In the genomic region with DNA sequence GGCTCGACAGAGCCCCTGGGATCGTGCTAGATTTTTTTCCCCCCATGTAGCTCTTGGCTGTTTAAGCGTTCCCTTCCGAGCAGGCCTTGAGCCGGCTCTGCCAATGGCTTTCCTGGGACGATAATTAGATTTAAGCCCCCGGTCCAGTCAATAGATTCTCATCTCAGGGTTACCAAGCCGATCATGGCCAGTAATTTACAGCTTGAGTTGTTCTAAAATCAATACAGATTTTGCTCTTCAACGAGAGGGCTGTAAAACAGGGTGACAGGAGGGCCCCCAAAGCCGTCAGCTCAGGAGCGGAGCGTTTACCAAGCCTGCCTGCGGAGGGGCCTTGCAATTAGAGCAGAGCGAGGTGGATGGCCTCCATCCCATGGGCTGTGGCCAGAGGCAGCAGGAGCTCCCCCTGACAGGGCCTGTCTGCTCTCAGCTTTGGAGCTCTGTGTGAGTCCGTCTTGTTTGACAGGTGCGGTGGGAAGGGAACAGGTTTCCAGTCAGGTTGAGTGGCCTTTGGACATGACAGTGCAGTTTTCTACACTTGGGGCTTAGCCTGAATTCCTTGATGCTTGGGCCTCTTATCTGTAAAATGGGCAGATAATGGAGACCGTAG, we compare ENCODE assay signal across 40 mouse cellular contexts. TPM values are rescaled to one million over a fixed set of nuclear protein-coding genes. Genes with fewer than 3 reads are reported as not detected.
A peak's percentile ranks its signal among the peaks of the same experiment; 100 is the strongest.
DNase-seq lines count a peak whose midpoint lies in the region; ATAC-seq and TF ChIP-seq lines count a peak whose summit lies in the region.
"Had no signal": no experiment of that assay in that cellular context is flagged by ENCODE, and none has a peak within 500 bp of the region (broad histone marks: within the 10 kb centered on the region; RNA-seq: fewer than 3 reads in every experiment).

No protein-coding gene starts in this region.

- no peaks in the 10 kb centered on the region for H3K9me3 ChIP-seq in midbrain, embryonic 11.5 days (ENCODE audit: control insufficient read depth, low read length)
- no peaks in the 10 kb centered on the region for H3K9me3 ChIP-seq in midbrain, embryonic 14.5 days (ENCODE audit: control insufficient read depth, low read length)
- H3K9me3 ChIP-seq: forebrain, embryonic 13.5 days; hindbrain, embryonic 12.5 days; intestine, embryonic 15.5 days; limb, embryonic 10.5 days; limb, embryonic 15.5 days; liver, embryonic 13.5 days; midbrain, embryonic 15.5 days; neural tube, embryonic 12.5 days had no signal

- no peak overlapping the region for H3K9ac ChIP-seq in midbrain, embryonic 11.5 days (ENCODE audit: low read length)
- H3K9ac ChIP-seq in midbrain, embryonic 14.5 days (replicated peaks; ENCODE audit: low read length) = no peak overlapping the region
- H3K9ac ChIP-seq: forebrain, embryonic 13.5 days; hindbrain, embryonic 12.5 days; intestine, embryonic 15.5 days; limb, embryonic 15.5 days; liver, embryonic 13.5 days; midbrain, embryonic 15.5 days; neural tube, embryonic 12.5 days had no signal

- intact Hi-C loops in gastrocnemius, adult 2 months (cut with DNase I) = loop anchor here (5.0 kb wide), 1 partner anchor 448 kb away; no protein-coding TSS in a partner anchor

- TF ChIP-seq CTCF in gastrocnemius, adult 2 months (IDR thresholded peaks at IDR 0.05) = no peak

- H3K4me2 ChIP-seq in midbrain, embryonic 11.5 days = no peak overlapping the region
- no peak overlapping the region for H3K4me2 ChIP-seq in midbrain, embryonic 14.5 days (ENCODE audit: low read length)
- H3K4me2 ChIP-seq: forebrain, embryonic 13.5 days; heart, embryonic 11.5 days; hindbrain, embryonic 12.5 days; intestine, embryonic 15.5 days; limb, embryonic 15.5 days; liver, embryonic 13.5 days; midbrain, embryonic 15.5 days; neural tube, embryonic 12.5 days had no signal

- H3K4me3 ChIP-seq in midbrain, embryonic 11.5 days (ENCODE audit: low read depth, low read length) = no peak overlapping the region
- no peak overlapping the region for H3K4me3 ChIP-seq in midbrain, embryonic 14.5 days (replicated peaks; ENCODE audit: low read depth, low read length)
- no peak overlapping the region for H3K4me3 ChIP-seq in gastrocnemius, adult 2 months
- H3K4me3 ChIP-seq: forebrain, embryonic 13.5 days; hindbrain, embryonic 12.5 days; intestine, embryonic 15.5 days; limb, embryonic 10.5 days; limb, embryonic 15.5 days; liver, embryonic 13.5 days; midbrain, embryonic 15.5 days; neural tube, embryonic 12.5 days had no signal

- H3K27me3 ChIP-seq in midbrain, embryonic 11.5 days (ENCODE audit: control insufficient read depth, insufficient read depth, low read length) = no peaks in the 10 kb centered on the region
- H3K27me3 ChIP-seq in midbrain, embryonic 14.5 days (ENCODE audit: control insufficient read depth, insufficient read depth, low read length) = no peaks in the 10 kb centered on the region
- H3K27me3 ChIP-seq: hindbrain, embryonic 12.5 days; intestine, embryonic 15.5 days had no signal

- H3K36me3 ChIP-seq in midbrain, embryonic 11.5 days (ENCODE audit: control insufficient read depth, insufficient read depth, low read length) = no peaks in the 10 kb centered on the region
- H3K36me3 ChIP-seq in midbrain, embryonic 14.5 days (ENCODE audit: control insufficient read depth, insufficient read depth, low read length) = no peaks in the 10 kb centered on the region
- H3K36me3 ChIP-seq: G1E; hindbrain, embryonic 12.5 days; intestine, embryonic 15.5 days; limb, embryonic 10.5 days; limb, embryonic 15.5 days; liver, embryonic 13.5 days; midbrain, embryonic 15.5 days; neural tube, embryonic 12.5 days had no signal

- WGBS in midbrain, embryonic 11.5 days = 79% methylated on average over 17 of the region's 17 CpGs
- WGBS in midbrain, embryonic 14.5 days = 77% methylated on average over 17 of the region's 17 CpGs

- ATAC-seq in midbrain, embryonic 11.5 days (ENCODE audit: low FRiP score) = no peak
- no peak for ATAC-seq in midbrain, embryonic 14.5 days (ENCODE audit: low FRiP score, low TSS enrichment)
- ATAC-seq: forebrain, embryonic 13.5 days; hindbrain, postnatal 0 days; intestine, embryonic 15.5 days; lung, postnatal 0 days; midbrain, embryonic 15.5 days; Patski had no signal

- no peaks in the 10 kb centered on the region for H3K4me1 ChIP-seq in midbrain, embryonic 11.5 days (ENCODE audit: control insufficient read depth, insufficient read depth, low read length)
- peaks cover 11% of the 10 kb centered on the region for H3K4me1 ChIP-seq in midbrain, embryonic 14.5 days (ENCODE audit: control insufficient read depth, insufficient read depth, low read length)
- H3K4me1 ChIP-seq: liver, embryonic 13.5 days had no signal

- H3K27ac ChIP-seq in midbrain, embryonic 11.5 days (ENCODE audit: low read depth, low read length) = no peak overlapping the region
- H3K27ac ChIP-seq in midbrain, embryonic 14.5 days (replicated peaks; ENCODE audit: low read depth, low read length) = no peak overlapping the region
- H3K27ac ChIP-seq in gastrocnemius, adult 2 months = no peak overlapping the region
- H3K27ac ChIP-seq: forebrain, embryonic 13.5 days; hindbrain, embryonic 12.5 days; hindbrain, postnatal 0 days; intestine, embryonic 15.5 days; limb, embryonic 10.5 days; limb, embryonic 15.5 days; liver, embryonic 13.5 days; midbrain, embryonic 15.5 days; neural tube, embryonic 12.5 days had no signal

- peak; percentile 60 for DNase-seq in cerebellum, adult 11-12 months
- DNase-seq in cerebellum, adult 8-10 months = no peak
- DNase-seq in midbrain, embryonic 11.5 days (ENCODE audit: low spot score, missing footprints) = peak; percentile 81
- no peak for DNase-seq in midbrain, embryonic 14.5 days
- DNase-seq in cerebellum, postnatal 36 days = peak; percentile 39 to 40
- DNase-seq in gastrocnemius, adult 2 months = no peak
- DNase-seq in MN1 (ENCODE audit: low spot score) = no peak
- DNase-seq: adrenal gland, postnatal 14 days; gastrocnemius, postnatal 14 days; heart, adult 11 months; heart, postnatal 36 days; kidney, postnatal 14 days; layer of hippocampus, adult 9-11 months; liver, embryonic 13.5 days; lung, adult 18-20 months; lung, postnatal 4 days; right cerebral cortex, postnatal 14 days; thymus, postnatal 14 days had no signal

RNA-seq across cellular contexts. Expression of a gene that starts 12.3 kb away (rescaled TPM):
- polyA plus RNA-seq in midbrain, embryonic 11.5 days (2014; fragmentation: Nextera tagmentation; extraction: Ambion mirVana) = not detected in 2 replicates
- not detected in 2 replicates for polyA plus RNA-seq in midbrain, embryonic 14.5 days (2014; fragmentation: Nextera tagmentation; extraction: Ambion mirVana)
- total RNA-seq in gastrocnemius, adult 2 months (2021) = not detected
- total RNA-seq: adrenal gland, postnatal 14 days; CH12.LX; G1E; gastrocnemius, postnatal 14 days; heart, postnatal 36 days; hindbrain, postnatal 0 days; left cerebral cortex, postnatal 10 days; megakaryocyte-erythroid progenitor cell, adult 5-6 weeks had no signal
- polyA plus RNA-seq: C2C12; embryonic facial prominence, embryonic 11.5 days; forebrain, embryonic 13.5 days; G1E; heart, embryonic 11.5 days; heart, embryonic 16.5 days; hindbrain, embryonic 12.5 days; hindbrain, postnatal 0 days; intestine, embryonic 15.5 days; kidney, embryonic 14.5 days; limb, embryonic 10.5 days; limb, embryonic 15.5 days; liver, embryonic 13.5 days; lung, postnatal 0 days; midbrain, embryonic 15.5 days; neural tube, embryonic 12.5 days; Patski; small intestine, adult 2 months; stomach, embryonic 14.5 days; urinary bladder, adult 2 months had no signal

RNA-seq across cellular contexts. Expression of a gene that starts 58.8 kb away (rescaled TPM):
- polyA plus RNA-seq in midbrain, embryonic 11.5 days (2014; fragmentation: Nextera tagmentation; extraction: Ambion mirVana) = 10.8 TPM in 2 replicates
- 15.2 and 15.6 TPM in 2 replicates for polyA plus RNA-seq in midbrain, embryonic 14.5 days (2014; fragmentation: Nextera tagmentation; extraction: Ambion mirVana)
- under 1 TPM; 0.23 to 0.47 TPM for total RNA-seq in gastrocnemius, adult 2 months (2021)
- polyA plus RNA-seq: G1E had no signal

Comparison
In these comparisons a context has a peak if more than half of its experiments do, and no peak if none do; other contexts are left out.
1. DNase-seq: peak in cerebellum, adult 11-12 months (single experiment), midbrain, embryonic 11.5 days (single experiment) and cerebellum, postnatal 36 days (2 of 2); none in cerebellum, adult 8-10 months (single experiment), midbrain, embryonic 14.5 days (single experiment), gastrocnemius, adult 2 months (single experiment) and MN1 (single experiment).